Comparison of ENCODE assay signal across 27 mouse cellular contexts in the genomic region with DNA sequence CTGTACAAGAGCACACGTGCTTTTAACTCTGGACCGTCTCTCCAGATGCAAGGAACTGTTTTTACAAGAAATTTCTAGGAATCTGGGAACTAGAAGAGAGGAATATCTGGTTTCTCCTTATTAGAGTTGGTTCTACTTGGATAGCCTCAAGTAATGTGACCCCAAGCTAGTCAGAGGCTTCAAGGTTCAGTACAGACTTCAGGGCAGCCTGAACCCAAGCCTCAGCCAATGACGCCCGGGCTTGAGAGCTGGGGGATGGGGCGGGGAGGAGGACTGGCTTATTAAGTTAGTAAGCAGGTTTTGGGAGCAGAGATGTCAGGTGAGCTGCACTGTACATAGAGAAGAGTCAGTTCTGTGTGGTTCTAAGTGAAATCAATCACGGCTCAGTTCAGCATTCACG. TPM values are rescaled to one million over a fixed set of nuclear protein-coding genes. Genes with fewer than 3 reads are reported as not detected.
DNase-seq lines count a peak whose midpoint lies in the region; ATAC-seq and TF ChIP-seq lines count a peak whose summit lies in the region.
"Had no signal": no experiment of that assay in that cellular context is flagged by ENCODE, and none has a peak within 500 bp of the region (broad histone marks: within the 10 kb centered on the region; RNA-seq: fewer than 3 reads in every experiment).

No protein-coding gene starts in this region.

- no peaks in the 10 kb centered on the region for H3K27me3 ChIP-seq in kidney, embryonic 16.5 days (ENCODE audit: insufficient read depth, low read length)
- H3K27me3 ChIP-seq in liver, embryonic 12.5 days (replicated peaks), result peaks cover 20% of the 10 kb centered on the region
- H3K27me3 ChIP-seq: hindbrain, embryonic 12.5 days had no signal

- H3K36me3 ChIP-seq in ES-E14 (ENCODE audit: control insufficient read depth, insufficient read depth, low read length, poor library complexity, severe bottlenecking), result peaks cover 8% of the 10 kb centered on the region
- no peaks in the 10 kb centered on the region for H3K36me3 ChIP-seq in kidney, embryonic 16.5 days (ENCODE audit: insufficient read depth, low read length)
- no peaks in the 10 kb centered on the region for H3K36me3 ChIP-seq in liver, embryonic 12.5 days
- H3K36me3 ChIP-seq: embryonic facial prominence, embryonic 15.5 days; heart, embryonic 13.5 days; hindbrain, embryonic 12.5 days; limb, embryonic 13.5 days; liver, embryonic 13.5 days had no signal

- H3K9me3 ChIP-seq in ES-E14 (ENCODE audit: control insufficient read depth, insufficient read depth, low read depth, low read length), result no peaks in the 10 kb centered on the region
- no peaks in the 10 kb centered on the region for H3K9me3 ChIP-seq in kidney, embryonic 16.5 days (ENCODE audit: low read length)
- no peaks in the 10 kb centered on the region for H3K9me3 ChIP-seq in liver, embryonic 12.5 days (replicated peaks)
- H3K9me3 ChIP-seq: embryonic facial prominence, embryonic 15.5 days; heart, embryonic 13.5 days; hindbrain, embryonic 12.5 days; limb, embryonic 13.5 days; liver, embryonic 13.5 days had no signal

- peak; percentile 17 for DNase-seq in ES-E14 (ENCODE audit: low read depth, low spot score)
- peak; percentile 69 for DNase-seq in kidney, adult 18-20 months
- DNase-seq in kidney, postnatal 4 days, result peak; percentile 48 to 67
- DNase-seq in testis, postnatal 14 days (ENCODE audit: low spot score), result no peak
- DNase-seq in urinary bladder, postnatal 25 days (ENCODE audit: low spot score), result no peak
- DNase-seq: adrenal gland, adult 8-10 months; B cell, adult 2 months; cerebellum, adult 18-20 months; cerebellum, postnatal 36 days; gastrocnemius, postnatal 25 days; heart, adult 2 months; heart, postnatal 14 days; layer of hippocampus, postnatal 36 days; liver, embryonic 13.5 days; lung, adult 2 months; lung, postnatal 14 days; thymus, postnatal 25 days had no signal

- WGBS in kidney, embryonic 16.5 days, result 49% methylated on average over 7 of the region's 7 CpGs
- WGBS in liver, embryonic 12.5 days (ENCODE audit: insufficient replicate concordance), result 76% methylated on average over 7 of the region's 7 CpGs

- H3K4me1 ChIP-seq in ES-E14 (ENCODE audit: control insufficient read depth in 2 of 2, insufficient read depth in 2 of 2, low read length in 2 of 2, poor library complexity in 1 of 2), result peaks cover 2 to 7% of the 10 kb centered on the region in 2 experiments; a peak in 1 of 4 replicates
- peaks cover 16% of the 10 kb centered on the region; the same call in 1 of the 2 replicates for H3K4me1 ChIP-seq in kidney, embryonic 16.5 days (ENCODE audit: insufficient read depth, low read length)
- 0 out of 2 replicates have a peak, but pooled peaks cover 2% of the 10 kb centered on the region for H3K4me1 ChIP-seq in liver, embryonic 12.5 days
- H3K4me1 ChIP-seq: embryonic facial prominence, embryonic 15.5 days; heart, embryonic 13.5 days; hindbrain, embryonic 12.5 days; limb, embryonic 13.5 days; liver, embryonic 13.5 days had no signal

- ATAC-seq in kidney, embryonic 16.5 days (ENCODE audit: low FRiP score, low TSS enrichment), result peak; percentile 94
- ATAC-seq in liver, embryonic 12.5 days, result no peak
- ATAC-seq: forebrain, embryonic 16.5 days had no signal

- peak overlapping the region; percentile 58 to 64 for H3K4me3 ChIP-seq in ES-E14 (ENCODE audit: insufficient read depth in 1 of 2, low read depth in 1 of 2, low read length in 2 of 2, poor library complexity in 1 of 2, severe bottlenecking in 1 of 2)
- H3K4me3 ChIP-seq in kidney, embryonic 16.5 days (ENCODE audit: low read length), result no peak overlapping the region
- no peak overlapping the region for H3K4me3 ChIP-seq in liver, embryonic 12.5 days
- H3K4me3 ChIP-seq: embryonic facial prominence, embryonic 15.5 days; heart, adult 2 months; heart, embryonic 13.5 days; hindbrain, embryonic 12.5 days; limb, embryonic 13.5 days; liver, embryonic 13.5 days had no signal

- 0 out of 2 replicates have a peak overlapping the region, but pooled peaks have one; percentile 5 for H3K4me2 ChIP-seq in kidney, embryonic 16.5 days (replicated peaks; ENCODE audit: low read depth, low read length)
- H3K4me2 ChIP-seq in liver, embryonic 12.5 days, result no peak overlapping the region
- H3K4me2 ChIP-seq: embryonic facial prominence, embryonic 15.5 days; heart, embryonic 13.5 days; hindbrain, embryonic 12.5 days; limb, embryonic 13.5 days; liver, embryonic 13.5 days; midbrain, embryonic 11.5 days had no signal

- peak overlapping the region; percentile 72; the same call in 1 of the 2 replicates for H3K9ac ChIP-seq in ES-E14 (ENCODE audit: insufficient read depth, low read depth, low read length, poor library complexity, severe bottlenecking)
- H3K9ac ChIP-seq in kidney, embryonic 16.5 days (replicated peaks; ENCODE audit: low read length), result no peak overlapping the region
- H3K9ac ChIP-seq in liver, embryonic 12.5 days, result no peak overlapping the region
- H3K9ac ChIP-seq: embryonic facial prominence, embryonic 15.5 days; heart, embryonic 13.5 days; hindbrain, embryonic 12.5 days; limb, embryonic 13.5 days; liver, embryonic 13.5 days had no signal

- peak overlapping the region; percentile 92 for H3K27ac ChIP-seq in ES-E14 (ENCODE audit: insufficient read depth, low read depth, low read length, poor library complexity, severe bottlenecking)
- peak overlapping the region; percentile 57 for H3K27ac ChIP-seq in kidney, embryonic 16.5 days (ENCODE audit: low read length)
- H3K27ac ChIP-seq in liver, embryonic 12.5 days, result no peak overlapping the region
- H3K27ac ChIP-seq: embryonic facial prominence, embryonic 15.5 days; heart, adult 2 months; heart, embryonic 13.5 days; hindbrain, embryonic 12.5 days; limb, embryonic 13.5 days; liver, embryonic 13.5 days had no signal

- in situ Hi-C loops in ES-E14 (cut with MboI; ENCODE audit: low sequenced_read_pairs in 2 of 2, unreplicated experiment in 2 of 2), result no loop called here

TF ChIP-seq in ES-E14, 5 proteins besides CTCF, POLR2A, EP300 and RAD21:
- TF ChIP-seq ZNF384 (IDR thresholded peaks at IDR 0.05; ENCODE audit: low read depth, low read length) (no peak), ZC3H11A (IDR thresholded peaks at IDR 0.05; ENCODE audit: borderline replicate concordance, low read depth, low read length) (no peak), CHD2 (IDR thresholded peaks at IDR 0.05; ENCODE audit: low read depth, low read length) (no peak), MAFK (IDR thresholded peaks at IDR 0.05; ENCODE audit: insufficient read depth, low read depth, low read length) (no peak), HCFC1 (IDR thresholded peaks at IDR 0.05; ENCODE audit: borderline replicate concordance, insufficient read depth, low read length) (no peak)

RNA-seq across cellular contexts. Expression of a gene that starts 54.5 kb away (rescaled TPM):
- total RNA-seq in ES-E14 (2012; rRNA removed), result 1.1 and 3.5 TPM in 2 replicates
- polyA plus RNA-seq in kidney, embryonic 16.5 days (2015; fragmentation: Nextera tagmentation; extraction: Ambion mirVana), result 0.81 and 0.82 TPM in 2 replicates
- 1.0 and 1.1 TPM in 2 replicates for polyA plus RNA-seq in liver, embryonic 12.5 days (2016; fragmentation: Nextera tagmentation; extraction: Ambion mirVana)
- total RNA-seq: layer of hippocampus, postnatal 36 days; left cerebral cortex, postnatal 25 days had no signal
- polyA plus RNA-seq: forebrain, embryonic 16.5 days; midbrain, postnatal 0 days had no signal

Comparison
In these comparisons a context has a peak if more than half of its experiments do, and no peak if none do; other contexts are left out.
1. DNase-seq: peak in ES-E14 (single experiment), kidney, adult 18-20 months (single experiment) and kidney, postnatal 4 days (2 of 2); none in testis, postnatal 14 days (single experiment) and urinary bladder, postnatal 25 days (single experiment).
2. H3K4me3 ChIP-seq: peak in ES-E14 (2 of 2); none in kidney, embryonic 16.5 days (single experiment) and liver, embryonic 12.5 days (single experiment).